Mouse (Mus musculus) thymus, postnatal 4 days (tissue): ENCODE measurements around the gene Gatad2b.
A peak's percentile ranks its signal among the peaks of the same experiment; 100 is the strongest.
"Not testable (repeated sequence)": the region's sequence is repeated elsewhere in the genome, so short reads cannot be mapped to it uniquely, and the experiment has no call there.

Experiments
- DNase-seq: peaks from one replicate; pipeline ENCODE4 v3.0.0; 2021

Gene Gatad2b

GRCm38 (mm10) chr3:90265932-90266741 lies 26.8 kb upstream of the Gatad2b start:
- DNase-seq, result peak; percentile 67

- peak; percentile 57 for DNase-seq
These were observed 25.8 kb upstream of the Gatad2b start for GRCm38 (mm10) chr3:90266901-90267775.

- DNase-seq, result no peak
These were observed 24.8 kb upstream of the Gatad2b start for GRCm38 (mm10) chr3:90268190-90268589.

- no peak for DNase-seq
These were observed 24.0 kb upstream of the Gatad2b start for GRCm38 (mm10) chr3:90268971-90269370.

GRCm38 (mm10) chr3:90270784-90271183 lies 22.2 kb upstream of the Gatad2b start:
- no peak for DNase-seq

- DNase-seq, result no peak
These were observed 20.8 kb upstream of the Gatad2b start for GRCm38 (mm10) chr3:90272170-90272569.

- no peak for DNase-seq
These were observed 19.1 kb upstream of the Gatad2b start for GRCm38 (mm10) chr3:90273855-90274254.

GRCm38 (mm10) chr3:90275286-90275685 lies 17.7 kb upstream of the Gatad2b start:
- no peak for DNase-seq

GRCm38 (mm10) chr3:90276858-90277257 lies 16.1 kb upstream of the Gatad2b start:
- no peak for DNase-seq

GRCm38 (mm10) chr3:90277793-90278192 lies 15.2 kb upstream of the Gatad2b start:
- no peak for DNase-seq

- no peak for DNase-seq
These were observed 14.8 kb upstream of the Gatad2b start for GRCm38 (mm10) chr3:90278211-90278610.

GRCm38 (mm10) chr3:90279216-90279615 lies 13.8 kb upstream of the Gatad2b start:
- no peak for DNase-seq

GRCm38 (mm10) chr3:90279743-90280142 lies 13.2 kb upstream of the Gatad2b start:
- no peak for DNase-seq

GRCm38 (mm10) chr3:90280708-90281107 lies 12.3 kb upstream of the Gatad2b start:
- no peak for DNase-seq

- no peak for DNase-seq
These were observed 8.8 kb upstream of the Gatad2b start for GRCm38 (mm10) chr3:90284150-90284549.

GRCm38 (mm10) chr3:90289403-90289802 lies 3.6 kb upstream of the Gatad2b start:
- DNase-seq, result not testable (repeated sequence)

- no peak for DNase-seq
These were observed 2.4 kb upstream of the Gatad2b start for GRCm38 (mm10) chr3:90290602-90291001.

GRCm38 (mm10) chr3:90291982-90292344 lies 1.0 kb upstream of the Gatad2b start:
- DNase-seq, result no peak

- DNase-seq, result peak; percentile 91
These were observed 530 bp downstream of the Gatad2b start for GRCm38 (mm10) chr3:90293352-90294063.

- DNase-seq, result no peak
These were observed 1.1 kb downstream of the Gatad2b start for GRCm38 (mm10) chr3:90294064-90294440.

- no peak for DNase-seq
These were observed 1.7 kb downstream of the Gatad2b start for GRCm38 (mm10) chr3:90294651-90295050.

GRCm38 (mm10) chr3:90305801-90306200 lies 12.8 kb downstream of the Gatad2b start:
- DNase-seq, result no peak

GRCm38 (mm10) chr3:90309589-90309988 lies 16.6 kb downstream of the Gatad2b start:
- DNase-seq, result no peak
